Mouse (Mus musculus): Measurements from ENCODE around the gene Fam89b.

Fam89b gene

GRCm38 (mm10) chr19:5739446-5739845, 10.0 kb upstream of the Fam89b start:
- no peak for DNase-seq (ENCODE audit: low spot score in 2 of 2)

DNA sequence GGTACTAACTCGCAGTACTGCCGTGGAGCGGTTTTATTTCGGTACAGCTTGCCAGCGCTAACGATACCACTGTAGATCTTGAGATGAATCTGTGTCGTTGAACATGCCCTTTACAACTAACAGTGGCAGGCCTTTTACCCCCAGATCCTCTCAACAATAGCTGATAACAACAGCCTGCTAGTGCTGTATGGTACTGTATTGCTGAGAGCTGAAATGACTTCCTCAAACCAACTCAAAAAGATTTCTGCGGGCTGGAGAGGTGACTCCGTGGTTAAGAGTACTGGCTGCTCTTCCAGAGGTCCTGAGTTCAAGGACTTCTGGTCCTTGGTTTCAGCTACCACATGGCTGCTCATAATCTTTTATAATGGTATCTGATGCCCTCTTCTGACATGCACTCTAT, 4.9 kb upstream of the Fam89b start:
- DNase-seq (ENCODE audit: low spot score in 2 of 2): no peak

DNA sequence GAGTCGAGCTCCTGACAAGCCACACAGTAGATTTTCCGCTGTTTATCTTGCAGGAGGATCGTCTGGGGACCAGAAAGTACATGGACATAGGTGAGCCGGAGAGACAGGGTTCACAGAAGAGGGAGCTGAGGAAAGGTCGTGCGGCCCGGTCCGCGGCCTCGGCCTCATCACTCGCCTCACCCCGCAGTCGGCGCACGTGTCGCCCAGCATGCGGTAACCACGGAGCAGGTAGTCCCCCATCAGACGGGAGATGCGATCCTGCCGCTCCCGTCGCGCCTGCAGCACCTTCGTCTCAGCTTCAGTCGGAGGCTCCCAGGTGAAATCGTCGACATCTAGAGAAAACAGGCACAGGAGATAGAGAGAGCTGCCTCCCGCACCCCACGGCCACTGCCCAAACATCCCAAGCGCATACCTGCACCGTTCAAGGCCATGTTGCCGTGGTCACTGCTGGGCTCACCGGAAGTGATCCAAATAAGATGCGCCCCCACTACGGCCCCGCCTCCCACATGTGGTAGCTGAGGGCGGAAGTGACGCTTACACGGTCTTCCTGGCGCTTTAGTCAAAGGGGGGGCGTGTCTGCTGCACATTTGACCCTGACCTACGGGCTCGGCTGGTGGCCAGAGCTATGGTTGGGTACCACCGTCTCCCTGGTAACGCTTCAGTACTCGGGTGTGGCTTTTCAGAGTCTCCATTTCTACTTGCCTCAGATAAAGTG, 2.0 kb upstream of the Fam89b start:
- peak; percentile 90 to 92 for DNase-seq (ENCODE audit: low spot score in 2 of 2)

GRCm38 (mm10) chr19:5730314-5731186, 1.1 kb upstream of the Fam89b start:
- DNase-seq (ENCODE audit: low spot score in 2 of 2): no peak

DNA sequence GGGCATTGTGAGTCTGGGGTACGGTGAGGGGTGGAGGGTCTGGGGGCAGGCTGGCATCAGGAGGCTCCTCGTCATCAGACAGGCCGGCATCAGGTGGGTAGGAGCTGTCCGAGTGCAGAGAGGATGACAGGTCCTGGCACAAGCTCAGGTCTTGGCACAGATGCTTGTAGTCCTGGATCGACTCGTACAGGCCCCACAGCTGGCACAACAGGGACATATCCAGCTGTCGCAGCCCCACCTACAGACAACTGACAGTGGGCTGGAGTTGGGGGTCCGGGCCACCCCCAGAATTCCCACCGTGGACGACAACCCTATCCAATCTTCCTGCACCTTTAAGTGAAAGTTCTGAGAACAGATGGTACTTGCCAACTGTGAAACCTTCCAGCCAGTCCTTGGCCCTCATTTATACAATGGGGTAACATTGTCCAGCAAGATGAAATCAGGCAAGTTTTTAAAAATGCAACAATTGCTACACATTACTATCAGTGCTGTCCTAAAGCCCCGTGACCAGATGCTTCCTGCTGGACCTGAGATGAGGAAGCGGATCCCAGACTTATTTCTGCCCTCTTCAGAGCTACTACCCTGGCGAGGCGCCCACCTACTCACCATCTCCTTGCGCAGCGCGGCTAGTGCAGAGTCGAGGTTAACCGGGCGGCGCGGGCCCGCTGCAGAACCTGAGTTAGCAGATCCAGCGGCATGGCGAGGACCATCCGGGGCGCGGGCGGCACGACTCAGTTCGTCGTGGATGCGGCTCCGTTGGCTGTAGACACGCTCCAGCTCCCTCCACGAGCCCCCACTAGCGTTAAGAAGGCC, 616 bp downstream of the Fam89b start:
- DNase-seq (ENCODE audit: low spot score in 2 of 2): peak; percentile 35 to 40

- peak; percentile 61 to 62 for DNase-seq (ENCODE audit: low spot score in 2 of 2)
Observed at GRCm38 (mm10) chr19:5727701-5728100, 1.8 kb downstream of the Fam89b start.

GRCm38 (mm10) chr19:5726961-5727578, 2.4 kb downstream of the Fam89b start:
- DNase-seq (ENCODE audit: low spot score in 2 of 2): no peak

DNA sequence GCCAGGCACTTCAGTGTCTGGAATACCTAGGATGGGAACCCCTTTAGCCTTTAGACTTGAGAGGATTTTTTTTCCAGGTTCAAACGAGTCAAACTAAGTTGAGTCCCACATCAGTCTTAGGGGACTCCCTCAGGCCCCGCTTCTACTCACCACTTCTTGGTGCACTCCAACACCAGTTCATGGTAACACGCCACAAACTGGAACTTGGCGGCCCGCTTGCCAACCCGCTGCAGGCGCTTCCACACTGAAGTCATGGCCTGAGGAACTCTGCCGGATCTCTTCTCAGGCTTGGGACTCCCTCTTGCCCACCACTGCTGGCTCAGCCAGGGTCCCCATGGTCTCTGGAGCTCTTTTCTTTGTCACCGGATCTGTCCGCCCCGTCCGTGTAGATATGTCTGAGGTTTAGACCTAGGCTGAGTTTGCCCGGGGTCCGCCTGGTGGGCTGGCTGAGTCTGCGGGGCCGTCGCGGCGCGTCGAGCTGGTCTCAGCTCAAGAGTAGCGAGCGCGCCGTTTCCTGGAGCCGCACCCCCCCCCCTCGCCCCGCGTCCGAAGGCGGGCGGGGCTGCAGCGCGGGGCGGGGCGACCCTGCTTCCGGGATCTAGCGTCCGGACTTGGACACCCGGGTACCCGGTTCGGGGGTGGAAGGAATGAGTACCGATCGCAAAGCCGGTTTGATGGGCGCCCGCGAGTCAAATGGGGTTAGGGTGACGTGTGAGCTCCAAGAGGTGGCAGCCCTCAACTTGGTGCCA, 3.5 kb downstream of the Fam89b start, which contains the start of gene Ehbp1l1:
TSS of gene Ehbp1l1 (minus strand) at position 551 of the 749 bp plus-strand sequence.
- no peak for DNase-seq (ENCODE audit: low spot score in 2 of 2)

GRCm38 (mm10) chr19:5725029-5725707, 4.3 kb downstream of the Fam89b start:
- no peak for DNase-seq (ENCODE audit: low spot score in 2 of 2)

GRCm38 (mm10) chr19:5724549-5724941, 4.9 kb downstream of the Fam89b start:
- DNase-seq (ENCODE audit: low spot score in 2 of 2): no peak

DNA sequence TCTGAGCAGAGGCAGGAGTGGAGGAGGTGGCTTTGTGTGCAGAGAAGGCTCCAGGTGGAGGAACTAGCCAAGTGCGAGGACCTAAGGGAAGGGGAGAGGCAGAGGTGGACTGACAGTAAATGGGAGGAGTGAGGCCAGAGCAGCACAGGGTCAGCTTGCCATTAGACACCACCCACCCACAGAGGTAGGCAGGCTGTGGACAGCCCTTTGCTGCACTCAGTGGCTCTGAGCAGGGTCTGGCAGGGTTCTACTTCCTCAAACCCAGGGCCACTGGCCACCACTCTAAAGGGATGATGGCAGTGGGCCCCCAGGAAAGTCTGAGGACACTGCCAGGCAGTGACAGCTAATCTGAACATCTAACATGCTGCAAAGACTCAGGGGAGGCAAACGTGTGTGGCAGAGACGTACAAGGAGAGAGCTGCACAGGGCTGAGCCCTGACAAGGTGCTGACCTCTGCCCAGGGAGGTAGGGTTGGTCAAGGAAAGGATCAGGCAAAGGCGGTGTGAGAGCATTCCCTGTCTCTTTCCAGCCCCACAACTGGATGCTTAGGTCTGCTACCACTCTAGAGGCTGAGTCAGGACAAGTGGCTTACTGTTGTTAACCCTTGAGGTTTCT, 5.4 kb downstream of the Fam89b start:
- no peak for DNase-seq (ENCODE audit: low spot score in 2 of 2)

DNA sequence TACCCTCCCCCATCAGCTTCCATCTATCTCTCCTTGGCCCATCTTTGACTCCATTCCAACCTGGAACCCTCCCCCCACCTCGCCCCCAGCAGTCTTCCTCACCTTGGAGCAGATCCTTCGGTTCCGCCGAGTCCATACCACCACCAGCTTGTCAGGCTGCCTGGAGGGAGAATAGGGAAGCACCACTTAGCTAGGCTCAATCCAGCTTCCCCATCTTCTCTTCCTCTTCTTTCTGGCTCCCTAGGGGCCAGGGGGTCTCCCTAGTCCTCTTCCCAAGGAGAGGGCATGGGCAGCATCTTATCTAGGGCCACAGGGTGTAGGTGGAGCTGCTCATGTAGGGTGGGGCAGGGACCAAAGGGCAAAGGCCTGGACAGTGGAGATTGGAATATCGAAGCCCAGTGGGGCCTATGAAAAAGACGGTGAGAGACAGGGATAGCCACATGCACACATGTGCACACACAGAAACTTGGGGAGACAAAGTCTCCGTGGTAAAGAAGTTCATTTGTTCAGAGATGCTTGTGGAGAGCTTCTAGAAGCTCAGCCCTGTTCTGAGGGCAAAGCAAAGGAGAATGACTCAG, 6.5 kb downstream of the Fam89b start:
- DNase-seq (ENCODE audit: low spot score in 2 of 2): no peak

DNA sequence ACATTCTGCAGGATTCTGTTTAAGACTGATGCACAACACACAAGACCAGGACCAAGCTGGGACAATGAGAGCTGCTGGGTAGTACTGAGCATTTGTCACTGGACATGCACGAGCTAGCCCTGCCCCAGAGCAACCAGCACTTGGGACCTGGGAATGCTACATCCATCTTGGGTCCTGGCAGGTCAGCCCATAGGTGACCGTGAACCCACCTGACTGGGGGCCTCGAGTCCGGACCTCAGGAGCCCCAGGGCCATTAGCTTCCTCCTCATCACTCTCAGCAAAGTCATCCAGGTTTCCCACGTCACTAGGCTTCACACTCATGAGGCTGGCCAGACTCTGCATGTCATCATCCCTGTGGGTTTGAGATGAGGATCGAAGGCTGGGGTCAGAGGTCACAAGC, 8.2 kb downstream of the Fam89b start:
- no peak for DNase-seq (ENCODE audit: low spot score in 2 of 2)

DNA sequence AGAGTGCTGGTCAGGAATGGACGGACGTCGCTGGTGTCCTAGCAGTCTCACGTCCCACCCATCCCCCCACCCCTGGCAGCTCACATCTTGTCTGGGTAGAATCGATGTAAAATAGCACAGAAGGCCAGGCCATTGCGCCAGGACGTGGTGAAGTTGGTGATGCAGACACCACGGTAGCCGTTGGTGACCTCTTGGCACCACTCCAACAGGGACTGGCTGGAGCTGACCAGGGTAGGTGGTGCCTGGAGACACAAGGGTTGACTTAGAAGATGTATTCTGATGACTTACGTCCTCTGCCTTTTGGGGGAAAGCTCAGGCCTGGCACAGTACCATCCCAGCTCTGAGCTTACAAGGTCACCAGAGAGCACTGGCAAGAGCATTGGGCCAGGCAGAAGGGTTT, 12.5 kb downstream of the Fam89b start:
- no peak for DNase-seq (ENCODE audit: low spot score in 2 of 2)

GRCm38 (mm10) chr19:5715793-5716688, 13.4 kb downstream of the Fam89b start:
- DNase-seq (ENCODE audit: low spot score in 2 of 2): no peak

GRCm38 (mm10) chr19:5713730-5714129, 15.7 kb downstream of the Fam89b start:
- no peak for DNase-seq (ENCODE audit: low spot score in 2 of 2)

GRCm38 (mm10) chr19:5713255-5713654, 16.2 kb downstream of the Fam89b start:
- no peak for DNase-seq (ENCODE audit: low spot score in 2 of 2)

- DNase-seq (ENCODE audit: low spot score in 2 of 2): no peak
Observed at GRCm38 (mm10) chr19:5711907-5712460, 17.5 kb downstream of the Fam89b start.
